Mouse (Mus musculus) olfactory bulb, adult 2 months (tissue): ENCODE measurements around the gene Timmdc1. TPM values are rescaled to one million over a fixed set of nuclear protein-coding genes. Genes with fewer than 3 reads are reported as not detected.

ENCODE experiments used
- H3K27ac ChIP-seq: fragments of 200-500 bp; 2 replicates; pipeline ENCODE4 v1.5.1; 2012; ENCODE audit warnings: low read depth, low read length; ENCODE audit not compliant: insufficient read depth
- H3K4me1 ChIP-seq: fragments of 200-500 bp; 2 replicates; pipeline ENCODE4 v1.6.1; 2012; ENCODE audit warnings: low read length; ENCODE audit not compliant: control insufficient read depth, insufficient read depth
- H3K4me3 ChIP-seq: fragments of 200-500 bp; 2 replicates; pipeline ENCODE4 v1.5.1; 2012; ENCODE audit warnings: mild to moderate bottlenecking, low read depth, low read length, moderate library complexity; ENCODE audit not compliant: insufficient read depth
- CTCF ChIP-seq: fragments of 200-500 bp; IDR thresholded peaks from 2 replicates; pipeline ENCODE4 v1.5.1; 2012; ENCODE audit warnings: low read depth, mild to moderate bottlenecking, low read length, moderate library complexity; ENCODE audit not compliant: insufficient read depth
- POLR2A ChIP-seq: fragments of 200-500 bp; IDR thresholded peaks from 2 replicates; pipeline ENCODE4 v1.6.1; 2012; ENCODE audit warnings: mild to moderate bottlenecking, low read depth, low read length, moderate library complexity; ENCODE audit not compliant: insufficient read depth
- WGBS: fragments of 180-500 bp; shearing (Covaris S2); methylation state at CpG from one replicate; pipeline ENCODE4 v1.1.7; 2018; 5-methylcytosine and 5-hydroxymethylcytosine counted together
- polyA plus RNA-seq: library from polyadenylated mRNA; stranded (reverse); fragments of >200 nt; gene quantifications from 2 replicates; pipeline ENCODE4 v1.2.4, GENCODE M21; 2012; ENCODE audit warnings: low replicate concordance; ENCODE audit not compliant: missing spikeins, insufficient read depth, insufficient read length

Gene Timmdc1
- polyA plus RNA-seq, 1 experiment = not detected

DNA sequence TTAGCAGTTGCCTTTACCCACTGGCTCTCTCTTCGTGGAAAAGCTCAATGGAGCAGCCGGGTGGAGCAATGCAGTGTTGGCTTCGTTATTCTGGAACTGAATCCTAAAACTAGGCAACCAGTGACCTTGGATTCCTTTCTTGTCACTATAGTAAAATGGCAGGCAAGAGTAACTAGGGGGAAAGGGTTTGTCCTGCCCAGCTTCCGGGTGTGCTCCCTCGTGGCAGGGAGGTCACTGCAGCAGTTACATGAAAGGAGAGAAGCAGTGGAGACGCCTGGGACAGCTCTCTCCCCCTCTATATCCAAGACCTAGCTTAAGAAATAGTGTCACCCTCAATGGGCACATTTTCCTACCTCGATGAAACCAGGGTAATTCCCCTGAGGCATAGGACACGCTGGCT lies 53.0 kb downstream of the Timmdc1 start:
- TF ChIP-seq POLR2A (no peak), CTCF (no peak)
- H3K27ac ChIP-seq = no peak overlapping the region
- no peaks in the 10 kb centered on the region for H3K4me1 ChIP-seq
- WGBS = 64% methylated on average over 8 of the region's 8 CpGs
- H3K4me3 ChIP-seq = no peak overlapping the region

DNA sequence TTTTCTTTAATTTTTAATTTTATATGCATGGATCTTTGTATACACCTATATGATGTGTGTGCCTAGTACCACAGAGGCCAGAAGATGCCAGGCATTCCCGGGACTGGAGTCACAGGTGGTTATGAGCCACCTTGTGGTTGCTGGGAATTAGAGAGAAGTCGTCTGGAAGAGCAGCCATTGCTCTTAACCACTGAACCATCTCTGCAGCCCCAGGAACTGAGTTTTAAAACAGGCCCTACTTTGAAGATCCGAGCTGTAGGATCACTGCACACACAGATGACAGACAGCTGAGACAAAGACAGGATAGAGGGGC lies 53.8 kb downstream of the Timmdc1 start:
- 34% methylated on average over 3 of the region's 3 CpGs for WGBS
- Histone ChIP-seq H3K4me1 (no peaks in the 10 kb centered on the region), H3K27ac (no peak overlapping the region), H3K4me3 (no peak overlapping the region)
- TF ChIP-seq POLR2A (no peak), CTCF (no peak)

DNA sequence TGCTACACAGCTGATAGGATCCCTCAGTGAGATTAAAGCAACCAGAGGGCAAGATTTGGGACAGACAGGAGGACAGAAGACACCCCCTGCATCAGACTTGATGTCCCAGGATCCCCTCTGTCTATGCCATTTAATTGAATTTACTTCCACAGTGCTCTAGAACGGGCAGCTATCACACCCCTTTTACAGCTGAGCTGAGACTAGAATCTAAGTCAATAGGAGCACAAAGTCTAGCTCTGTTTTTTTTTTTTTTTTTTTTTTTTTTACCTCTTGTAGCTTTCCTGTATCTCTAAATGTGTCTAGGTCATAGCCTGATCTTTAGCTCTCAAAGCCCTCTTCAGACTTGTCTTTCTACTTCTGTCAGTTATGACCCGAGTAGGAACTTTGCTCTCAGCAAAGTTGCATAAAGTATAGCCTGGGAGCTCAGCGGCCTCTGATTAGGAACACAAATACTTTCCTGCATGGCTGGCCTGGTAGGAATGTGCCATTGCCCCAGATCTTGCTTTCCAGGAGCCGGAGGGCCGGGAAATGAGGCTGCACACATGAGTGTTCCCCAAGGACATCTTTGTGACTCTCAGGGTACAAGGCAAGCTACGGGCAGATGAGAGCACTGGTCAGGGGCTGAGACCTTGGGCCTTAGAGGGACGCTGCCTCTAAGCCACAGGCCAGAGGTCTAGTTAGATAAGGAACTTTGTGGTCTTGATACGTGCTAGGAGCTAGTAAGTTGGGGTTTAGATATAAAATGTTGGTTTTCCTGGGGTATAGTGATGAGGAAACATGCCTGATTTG lies 54.4 kb downstream of the Timmdc1 start:
- TF ChIP-seq POLR2A (no peak), CTCF (no peak)
- WGBS = 88% methylated on average over 8 of the region's 8 CpGs
- Histone ChIP-seq H3K4me1 (no peaks in the 10 kb centered on the region), H3K4me3 (no peak overlapping the region), H3K27ac (no peak overlapping the region)

DNA sequence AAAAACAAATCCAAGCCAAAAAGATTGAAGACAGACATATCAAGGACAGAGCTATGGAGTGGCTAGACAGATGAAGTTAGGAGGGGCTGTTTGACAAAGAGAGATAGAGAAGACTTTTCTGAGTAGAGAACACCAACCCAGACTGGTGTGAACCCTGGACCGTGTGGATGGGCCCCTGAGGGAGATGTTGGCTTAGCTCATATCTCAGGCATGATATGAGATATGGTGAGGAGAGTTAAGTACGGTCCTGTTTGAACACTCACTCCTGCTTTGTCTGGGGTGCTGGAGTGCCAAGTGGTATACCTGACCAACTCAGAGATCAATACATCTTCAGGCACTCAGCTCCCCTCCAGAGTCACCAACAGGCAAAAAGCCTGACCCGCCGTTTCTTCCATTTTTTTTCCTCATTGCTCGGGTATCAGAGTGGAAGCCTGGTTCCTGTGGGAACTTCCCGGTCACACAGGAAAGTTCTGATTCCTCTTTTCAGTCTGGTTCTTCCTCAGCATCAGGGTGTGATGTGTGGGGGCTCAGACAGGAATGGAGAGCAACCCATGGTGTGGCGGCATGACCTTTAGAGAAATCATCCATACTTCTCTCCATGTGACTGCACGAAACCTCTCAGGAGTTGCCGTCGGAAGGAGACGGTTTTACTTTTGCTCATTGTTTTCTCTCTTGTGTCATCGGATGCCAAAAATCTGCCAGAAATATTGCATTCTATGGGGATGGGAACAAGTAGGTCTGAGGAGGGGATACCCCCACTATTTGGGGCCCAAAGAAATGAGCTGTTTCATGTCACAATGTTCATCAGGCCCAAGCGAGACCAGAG lies 55.2 kb downstream of the Timmdc1 start:
- Histone ChIP-seq H3K4me1 (no peaks in the 10 kb centered on the region), H3K4me3 (no peak overlapping the region), H3K27ac (no peak overlapping the region)
- no peak for TF ChIP-seq POLR2A
- TF ChIP-seq CTCF = no peak
- 91% methylated on average over 13 of the region's 13 CpGs for WGBS

DNA sequence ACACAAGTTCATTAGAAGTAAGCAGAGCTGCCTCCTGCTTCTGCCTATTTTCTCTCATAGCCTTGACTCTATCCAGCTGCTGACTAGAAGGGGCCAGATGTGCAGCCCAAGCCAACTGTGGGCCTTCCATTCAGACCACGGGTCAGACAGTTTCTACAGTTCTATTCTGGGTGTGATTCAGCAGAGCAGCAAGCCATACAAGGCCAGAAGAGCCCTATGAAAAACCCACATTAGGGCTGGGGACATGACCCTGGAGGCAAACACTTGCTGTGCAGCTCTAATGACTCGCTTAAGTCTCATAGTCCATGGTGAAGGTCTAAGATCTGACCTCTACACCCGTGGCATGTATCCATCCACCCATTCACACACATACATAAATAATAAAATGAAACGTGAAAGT lies 56.4 kb downstream of the Timmdc1 start:
- H3K27ac ChIP-seq = no peak overlapping the region
- no peak for TF ChIP-seq CTCF
- TF ChIP-seq POLR2A = no peak
- H3K4me3 ChIP-seq = no peak overlapping the region
- 80% methylated on average over 4 of the region's 4 CpGs for WGBS
- no peaks in the 10 kb centered on the region for H3K4me1 ChIP-seq

DNA sequence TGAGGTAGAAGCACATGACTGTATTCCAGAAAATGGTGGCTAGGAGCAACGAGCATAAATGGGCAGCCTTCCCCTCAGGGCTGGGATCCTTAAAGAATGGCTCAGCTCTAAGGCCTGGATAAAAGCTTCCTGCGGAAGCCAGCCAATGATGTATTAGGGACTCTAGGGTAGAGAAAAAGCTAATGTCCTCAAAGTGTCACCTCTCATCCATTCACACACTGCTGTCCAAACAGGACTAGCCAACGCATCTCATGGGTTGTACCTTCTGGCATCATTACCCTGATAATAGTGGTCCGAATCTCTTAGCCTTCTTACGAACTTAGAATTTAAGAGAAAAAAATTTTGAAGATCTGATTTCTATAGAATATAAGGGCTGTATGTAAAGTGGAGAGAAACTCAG lies 59.2 kb downstream of the Timmdc1 start:
- Histone ChIP-seq H3K4me3 (no peak overlapping the region), H3K4me1 (no peaks in the 10 kb centered on the region), H3K27ac (no peak overlapping the region)
- TF ChIP-seq CTCF (no peak), POLR2A (no peak)
- 90% methylated on average over 5 of the region's 5 CpGs for WGBS

DNA sequence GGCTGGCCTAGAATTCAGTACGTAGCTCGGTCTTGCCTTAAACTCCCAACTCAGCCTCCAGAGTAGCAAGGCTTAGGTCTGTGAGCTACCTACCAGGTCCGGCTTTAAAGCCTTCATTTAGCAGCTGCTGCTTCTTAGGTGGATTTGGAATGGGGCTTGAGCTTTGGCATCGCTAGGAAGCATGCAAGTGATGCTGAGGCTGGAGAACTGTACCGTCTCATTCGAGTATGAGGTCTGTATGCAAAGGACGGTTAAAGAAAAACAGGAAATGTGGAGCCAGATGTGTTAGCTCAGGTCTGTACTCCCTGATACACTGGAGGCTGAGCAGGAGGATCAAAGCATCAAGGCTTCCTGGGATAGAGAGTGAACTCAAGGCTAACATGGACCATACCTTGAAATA lies 60.3 kb downstream of the Timmdc1 start:
- H3K4me3 ChIP-seq = no peak overlapping the region
- no peak overlapping the region for H3K27ac ChIP-seq
- TF ChIP-seq POLR2A = no peak
- TF ChIP-seq CTCF = no peak
- 93% methylated on average over 7 of the region's 7 CpGs for WGBS
- no peaks in the 10 kb centered on the region for H3K4me1 ChIP-seq

DNA sequence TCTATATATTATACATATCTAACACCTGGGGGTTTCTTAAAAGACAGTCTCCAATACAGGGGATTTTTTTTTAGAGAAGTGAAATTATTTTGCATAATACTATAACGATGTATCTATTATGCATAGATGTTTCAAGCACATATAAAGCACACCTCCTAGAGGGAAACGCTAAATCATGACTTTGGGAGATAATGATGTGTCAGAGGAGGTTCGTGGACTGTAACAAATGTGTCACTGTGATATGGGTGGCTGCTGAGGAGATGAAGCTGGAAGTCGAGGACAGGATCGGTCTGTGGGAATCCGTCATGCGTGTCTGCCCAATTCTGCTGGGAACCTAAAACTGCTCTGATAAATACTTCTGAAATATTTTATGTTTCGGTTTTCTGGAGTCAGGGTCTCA lies 60.7 kb downstream of the Timmdc1 start:
- TF ChIP-seq POLR2A = no peak
- TF ChIP-seq CTCF = no peak
- Histone ChIP-seq H3K27ac (no peak overlapping the region), H3K4me3 (no peak overlapping the region), H3K4me1 (no peaks in the 10 kb centered on the region)
- 91% methylated on average over 8 of the region's 8 CpGs for WGBS

DNA sequence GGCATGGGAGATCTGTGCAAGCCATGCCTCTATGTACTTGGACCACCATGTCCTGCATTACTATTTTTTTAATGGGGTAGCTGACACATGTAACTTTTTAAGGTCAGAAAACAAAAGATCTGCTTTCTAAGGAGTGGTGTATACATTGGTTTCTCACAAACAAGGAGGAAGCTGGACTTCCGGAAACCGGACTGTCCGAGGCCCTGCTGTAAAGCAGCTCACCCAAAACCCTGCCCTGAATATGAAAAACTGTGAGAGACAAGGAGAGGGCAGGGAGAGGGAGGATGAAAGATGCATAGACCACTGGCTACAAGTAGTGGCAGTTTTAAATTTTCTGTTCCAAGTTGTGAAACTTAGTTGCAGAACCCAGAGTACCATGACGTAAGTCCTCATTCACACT lies 62.5 kb downstream of the Timmdc1 start:
- 91% methylated on average over 4 of the region's 4 CpGs for WGBS
- Histone ChIP-seq H3K4me3 (no peak overlapping the region), H3K27ac (no peak overlapping the region), H3K4me1 (no peaks in the 10 kb centered on the region)
- TF ChIP-seq CTCF (no peak), POLR2A (no peak)
